Mouse (Mus musculus): ENCODE measurements around the gene Cfap74.

GRCm38 (mm10) chr4:155488232-155489025 is 79.4 kb downstream of the Cfap74 start:
- TF ChIP-seq CTCF (IDR thresholded peaks at IDR 0.05; ENCODE audit: borderline replicate concordance, extremely low read depth, insufficient read depth, insufficient read length) (no peak), POLR2A (IDR thresholded peaks at IDR 0.05; ENCODE audit: borderline replicate concordance, extremely low read depth, insufficient read depth, insufficient read length, poor library complexity, severe bottlenecking) (no peak)
